Mouse (Mus musculus) left cerebral cortex, postnatal 25 days (tissue): ENCODE results near the gene Eif2b2. TPM values are rescaled to one million over a fixed set of nuclear protein-coding genes. Genes with fewer than 3 reads are reported as not detected.

ENCODE experiments used
- DNase-seq, 2 experiments: peaks; one replicate each; pipeline ENCODE4 v3.0.0; 2022; ENCODE audit warnings: low spot score in 2 of 2, mixed read lengths in 1 of 2
- intact Hi-C: fragments of 180-260 bp; cut with DNase I; formaldehyde crosslinking; loops from one replicate; pipeline ENCODE4 v1.15.1; 2025
- total RNA-seq, 2 experiments: library from RNA; stranded (reverse); gene quantifications; 2 replicates each; pipeline ENCODE4 v1.2.3; 2021

The Eif2b2 gene
- total RNA-seq, 2 experiments from 2014 or later = 59.8 to 76.8 TPM

- intact Hi-C loops = no loop called here
- no peak for DNase-seq
Measured at GRCm38 (mm10) chr12:85193146-85193545, 26.1 kb upstream of the Eif2b2 start.

GRCm38 (mm10) chr12:85193923-85194622 lies 25.2 kb upstream of the Eif2b2 start:
- intact Hi-C loops = no loop called here
- DNase-seq = no peak

- DNase-seq = peak in 1 of 2 experiments; percentile 31
- intact Hi-C loops = no loop called here
Measured at GRCm38 (mm10) chr12:85194623-85195018, 24.7 kb upstream of the Eif2b2 start.

GRCm38 (mm10) chr12:85195086-85195485 lies 24.2 kb upstream of the Eif2b2 start:
- intact Hi-C loops = no loop called here
- DNase-seq = no peak

- intact Hi-C loops = no loop called here
- no peak for DNase-seq
Measured at GRCm38 (mm10) chr12:85196191-85196590, 23.1 kb upstream of the Eif2b2 start.

- intact Hi-C loops = no loop called here
- DNase-seq = no peak
Measured at GRCm38 (mm10) chr12:85197371-85197770, 21.9 kb upstream of the Eif2b2 start.

- DNase-seq = no peak
- intact Hi-C loops = no loop called here
Measured at GRCm38 (mm10) chr12:85197936-85198335, 21.3 kb upstream of the Eif2b2 start.

GRCm38 (mm10) chr12:85199954-85200353 lies 19.3 kb upstream of the Eif2b2 start:
- intact Hi-C loops = no loop called here
- DNase-seq = no peak

GRCm38 (mm10) chr12:85200929-85201829 lies 18.1 kb upstream of the Eif2b2 start:
- DNase-seq = no peak
- intact Hi-C loops = no loop called here

GRCm38 (mm10) chr12:85201830-85202147 lies 17.5 kb upstream of the Eif2b2 start:
- no peak for DNase-seq
- intact Hi-C loops = no loop called here

GRCm38 (mm10) chr12:85202191-85202590 lies 17.1 kb upstream of the Eif2b2 start:
- intact Hi-C loops = no loop called here
- no peak for DNase-seq

- no peak for DNase-seq
- intact Hi-C loops = no loop called here
Measured at GRCm38 (mm10) chr12:85203699-85204098, 15.6 kb upstream of the Eif2b2 start.

- no peak for DNase-seq
- intact Hi-C loops = no loop called here
Measured at GRCm38 (mm10) chr12:85204105-85204504, 15.2 kb upstream of the Eif2b2 start.

GRCm38 (mm10) chr12:85205425-85205824 lies 13.9 kb upstream of the Eif2b2 start:
- no peak for DNase-seq
- intact Hi-C loops = no loop called here

GRCm38 (mm10) chr12:85208687-85209199 lies 10.5 kb upstream of the Eif2b2 start:
- intact Hi-C loops = no loop called here
- DNase-seq = no peak

GRCm38 (mm10) chr12:85215031-85215430 lies 4.2 kb upstream of the Eif2b2 start:
- intact Hi-C loops = no loop called here
- no peak for DNase-seq

GRCm38 (mm10) chr12:85217733-85218310 lies 1.5 kb upstream of the Eif2b2 start:
- intact Hi-C loops = no loop called here
- DNase-seq = no peak

- intact Hi-C loops = loop anchor here (1.0 kb wide), 1 partner anchor 51 kb away; no protein-coding TSS in a partner anchor
Measured at GRCm38 (mm10) chr12:85219905-85220290, 617 bp downstream of the Eif2b2 start.

GRCm38 (mm10) chr12:85227227-85227626 lies 7.9 kb downstream of the Eif2b2 start:
- DNase-seq = no peak
- intact Hi-C loops = no loop called here

More at GRCm38 (mm10) chr12:85219905-85220290, 617 bp downstream of the Eif2b2 start:
- DNase-seq = no peak

- intact Hi-C loops = no loop called here
- DNase-seq = peak; percentile 9 to 43
Measured at GRCm38 (mm10) chr12:85227876-85228599, 8.8 kb downstream of the Eif2b2 start.
